Mouse (Mus musculus) 416B (cell line): ENCODE data around the gene Ptdss2.
A peak's percentile ranks its signal among the peaks of the same experiment; 100 is the strongest.

Experiments
- DNase-seq: peaks from one replicate; pipeline ENCODE4 v3.0.0; 2011; ENCODE audit warnings: low read depth

Gene Ptdss2

GRCm38 (mm10) chr7:141173323-141173850, 51.2 kb downstream of the Ptdss2 start:
- peak; percentile 26 for DNase-seq

GRCm38 (mm10) chr7:141175068-141175467, 52.9 kb downstream of the Ptdss2 start:
- DNase-seq: peak; percentile 50

- peak; percentile 91 for DNase-seq
Measured at GRCm38 (mm10) chr7:141176173-141176572, 54.0 kb downstream of the Ptdss2 start.

- no peak for DNase-seq
Measured at GRCm38 (mm10) chr7:141188194-141188593, 66.0 kb downstream of the Ptdss2 start.

- DNase-seq: no peak
Measured at GRCm38 (mm10) chr7:141188733-141189132, 66.6 kb downstream of the Ptdss2 start.

GRCm38 (mm10) chr7:141190220-141190619, 68.0 kb downstream of the Ptdss2 start:
- DNase-seq: no peak

GRCm38 (mm10) chr7:141191036-141191435, 68.9 kb downstream of the Ptdss2 start:
- DNase-seq: no peak

GRCm38 (mm10) chr7:141191796-141192685, 69.9 kb downstream of the Ptdss2 start:
- no peak for DNase-seq

GRCm38 (mm10) chr7:141192776-141193347, 70.7 kb downstream of the Ptdss2 start:
- DNase-seq: peak; percentile 28

- DNase-seq: peak; percentile 36
Measured at GRCm38 (mm10) chr7:141193348-141193856, 71.2 kb downstream of the Ptdss2 start.

GRCm38 (mm10) chr7:141193948-141194347, 71.8 kb downstream of the Ptdss2 start, which contains the start of the genes Hras and Lrrc56:
Gene Hras (minus strand): TSS chr7:141194005.
Gene Lrrc56 (plus strand): TSS chr7:141194157.
- DNase-seq: peak; percentile 98

- DNase-seq: no peak
Measured at GRCm38 (mm10) chr7:141194409-141194808, 72.2 kb downstream of the Ptdss2 start.

- DNase-seq: peak; percentile 88
Measured at GRCm38 (mm10) chr7:141194830-141195229, 72.6 kb downstream of the Ptdss2 start.

- no peak for DNase-seq
Measured at GRCm38 (mm10) chr7:141195754-141196153, 73.6 kb downstream of the Ptdss2 start.

- DNase-seq: no peak
Measured at GRCm38 (mm10) chr7:141196619-141197282, 74.6 kb downstream of the Ptdss2 start.

- no peak for DNase-seq
Measured at GRCm38 (mm10) chr7:141198121-141198520, 75.9 kb downstream of the Ptdss2 start.

GRCm38 (mm10) chr7:141204546-141204945, 82.4 kb downstream of the Ptdss2 start:
- DNase-seq: no peak

- no peak for DNase-seq
Measured at GRCm38 (mm10) chr7:141205504-141205903, 83.3 kb downstream of the Ptdss2 start.

- no peak for DNase-seq
Measured at GRCm38 (mm10) chr7:141206182-141206937, 84.2 kb downstream of the Ptdss2 start.
